Mouse (Mus musculus) frontal cortex, postnatal 25 days (tissue): ENCODE results near the gene Hoxc8.

Source experiments
- DNase-seq, 2 experiments: peaks; one replicate each; pipeline ENCODE4 v3.0.0; 2022; ENCODE audit warnings: low spot score in 2 of 2

The Hoxc8 gene

DNA sequence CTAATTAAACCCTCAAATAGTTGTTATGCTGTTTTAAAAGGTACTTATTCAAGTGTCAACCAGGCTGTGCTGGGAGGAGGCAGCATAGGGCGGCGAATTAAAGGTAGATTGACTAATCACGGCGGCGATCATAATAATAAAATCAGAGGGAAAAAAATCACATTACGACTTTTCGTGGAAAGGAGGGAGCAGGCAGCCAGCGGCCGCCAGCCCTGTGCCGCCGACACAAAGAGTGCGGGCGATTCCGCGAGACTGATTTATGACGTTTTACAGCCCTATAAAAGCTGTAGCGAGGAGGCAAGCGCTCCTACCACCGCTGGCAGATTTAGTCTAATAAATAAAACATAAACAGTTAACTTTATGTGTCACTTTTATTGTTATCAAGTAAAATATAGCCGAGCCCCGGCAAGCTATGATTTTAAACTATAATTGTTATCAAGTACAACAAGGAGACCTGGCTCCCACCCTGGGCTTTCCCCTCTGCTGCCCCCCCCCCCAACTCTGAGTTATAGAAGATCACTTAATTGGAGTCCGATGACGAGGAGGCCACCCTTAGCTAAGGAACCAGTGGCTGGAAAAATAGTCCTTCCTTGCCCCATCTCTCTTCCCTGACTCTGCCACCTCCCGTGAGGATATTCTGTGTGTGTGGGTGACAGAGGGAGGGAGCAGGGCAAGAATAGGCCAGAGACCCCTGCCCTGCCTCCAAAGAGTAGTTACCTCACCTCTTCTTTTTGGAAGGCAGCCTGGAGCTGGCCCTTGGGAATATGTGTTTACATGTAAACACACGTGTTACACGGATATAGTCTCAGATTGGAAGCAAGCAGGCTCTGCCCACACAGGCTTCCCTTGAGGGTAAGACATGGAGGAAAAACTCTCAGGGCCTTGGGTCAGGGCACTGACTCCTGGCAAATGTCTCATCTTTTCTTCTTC is 42.5 kb downstream of the Hoxc8 start:
- DNase-seq, result no peak

- DNase-seq, result no peak
Observed at GRCm38 (mm10) chr15:103034043-103034806, 43.8 kb downstream of the Hoxc8 start.

GRCm38 (mm10) chr15:103034807-103035547 is 44.6 kb downstream of the Hoxc8 start:
- DNase-seq, result no peak

GRCm38 (mm10) chr15:103035548-103035881 is 45.1 kb downstream of the Hoxc8 start:
- no peak for DNase-seq

DNA sequence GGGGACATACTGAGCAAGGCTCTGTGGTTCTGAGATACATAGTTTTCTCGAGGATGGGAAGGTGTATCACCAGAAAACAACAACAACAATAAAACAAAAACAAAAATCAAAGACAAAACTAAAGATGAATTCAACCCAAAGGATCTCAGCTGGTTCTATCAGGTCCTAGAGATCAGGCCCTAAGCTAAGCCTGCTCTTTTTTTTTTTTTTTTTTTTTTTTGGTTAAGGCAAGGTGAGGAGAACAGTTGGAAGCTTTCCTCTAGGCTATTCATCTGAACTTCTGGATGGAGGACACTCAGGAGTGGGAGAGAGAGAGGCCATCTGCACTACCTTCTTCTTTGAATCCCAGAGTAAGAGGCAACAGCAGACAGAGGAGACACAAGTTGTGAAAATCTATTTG is 47.2 kb downstream of the Hoxc8 start:
- DNase-seq, result no peak

DNA sequence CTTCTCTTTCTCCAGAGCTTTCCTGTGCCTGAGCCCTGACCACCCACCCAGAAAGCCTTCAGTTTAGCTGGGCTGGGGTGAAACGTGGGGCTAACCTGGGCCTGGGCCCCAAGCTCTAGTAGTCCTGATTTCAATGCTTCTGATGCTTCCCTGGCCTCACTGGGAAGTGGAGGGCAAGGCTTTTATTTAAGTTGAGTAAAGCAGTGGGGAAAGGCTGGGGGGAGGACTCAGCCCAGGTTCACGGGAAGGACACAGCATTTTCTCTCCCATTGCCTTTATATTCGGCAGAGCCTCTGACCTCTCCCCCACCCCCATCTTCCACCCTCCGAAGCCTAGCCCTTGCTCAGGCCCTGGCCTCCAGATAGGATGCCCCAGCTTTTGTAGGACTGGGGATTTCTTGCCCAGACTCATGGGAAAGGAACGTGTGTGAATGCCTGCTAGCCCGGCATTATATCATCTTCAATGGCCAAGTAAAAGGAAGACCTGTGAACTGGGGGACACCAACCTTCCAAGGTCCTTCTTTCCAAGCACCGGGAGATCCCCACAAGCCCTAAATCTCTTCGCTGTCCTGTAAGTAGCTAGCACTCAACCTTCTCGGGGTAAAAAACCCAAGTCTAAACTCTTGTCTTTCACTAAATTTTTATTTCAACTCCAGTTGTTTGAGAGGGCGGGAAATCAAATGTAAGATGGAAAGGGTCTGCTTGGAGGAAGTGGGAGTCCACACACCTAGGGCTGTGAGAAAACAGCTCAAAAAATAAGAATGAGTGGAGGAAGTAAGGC is 48.5 kb downstream of the Hoxc8 start:
- DNase-seq, result no peak

DNA sequence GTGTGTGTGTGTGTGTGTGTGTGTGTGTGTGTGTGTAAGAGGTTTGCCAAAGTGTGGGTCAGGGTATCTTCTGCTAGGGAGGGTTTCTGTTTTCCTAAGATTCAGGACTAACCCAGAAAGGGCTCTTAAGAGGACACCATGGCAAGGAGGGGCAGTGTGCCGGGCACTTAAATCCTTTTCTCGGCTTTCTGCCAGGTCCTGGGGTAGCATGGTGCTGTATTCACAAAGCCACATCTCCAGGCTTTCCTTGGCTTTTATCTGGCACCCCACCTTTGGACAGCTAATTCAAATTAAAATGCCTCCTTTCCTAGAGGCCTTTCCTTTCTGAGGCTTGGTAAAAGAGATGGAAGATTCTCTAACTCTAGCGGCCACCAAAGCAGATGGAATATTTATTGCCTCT is 49.2 kb downstream of the Hoxc8 start:
- DNase-seq, result no peak

GRCm38 (mm10) chr15:103040601-103041000 is 50.2 kb downstream of the Hoxc8 start:
- no peak for DNase-seq

DNA sequence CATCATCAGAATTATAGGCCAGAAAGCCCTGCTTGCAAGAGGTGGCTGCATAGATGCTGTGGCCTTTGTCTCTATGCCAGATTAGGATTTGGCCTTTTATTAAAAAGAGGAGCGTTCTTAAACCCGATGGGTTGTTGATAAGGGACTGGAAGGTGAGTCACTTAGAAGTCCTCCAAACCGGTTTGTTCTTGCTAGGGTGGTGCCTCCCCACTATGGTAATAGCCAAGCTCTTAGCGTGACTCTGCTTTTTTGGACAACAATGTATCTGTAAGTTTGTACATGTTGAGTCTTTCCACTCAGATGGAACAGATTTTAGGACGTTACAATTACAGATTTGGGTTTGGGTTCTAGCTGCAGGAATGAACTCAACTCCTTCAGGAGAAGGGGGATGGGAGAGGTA is 51.2 kb downstream of the Hoxc8 start:
- no peak for DNase-seq

DNA sequence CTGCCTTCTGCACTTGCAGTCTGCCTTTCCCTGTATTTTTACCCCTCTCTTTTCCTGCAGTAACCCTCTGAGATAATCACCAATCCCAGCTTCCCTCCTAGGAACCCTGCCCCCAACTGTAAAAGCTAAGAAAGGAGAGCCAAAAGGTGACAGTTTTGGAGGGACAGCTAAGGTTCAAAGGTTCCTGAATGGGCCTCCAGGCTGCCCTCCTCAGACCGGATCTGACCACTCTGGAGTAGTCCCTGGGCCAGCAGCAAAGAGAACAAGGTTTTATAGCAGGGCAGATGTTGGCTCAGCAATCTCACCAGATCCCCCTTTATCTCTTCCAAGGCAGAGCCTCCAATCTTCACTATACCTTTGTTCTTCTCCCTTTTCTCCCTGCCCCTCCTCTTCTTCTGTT is 51.8 kb downstream of the Hoxc8 start:
- no peak for DNase-seq
